Mouse (Mus musculus): ENCODE data around the gene Gnat2. TPM values are rescaled to one million over a fixed set of nuclear protein-coding genes. Genes with fewer than 3 reads are reported as not detected.

Gene Gnat2
- total and polyA plus RNA-seq, 2 experiments from 2014 or later, result 0.10 to 0.27 TPM

GRCm38 (mm10) chr3:108083904-108084407, 8.6 kb upstream of the Gnat2 start:
- ATAC-seq (no peak), DNase-seq (no peak)
- Histone ChIP-seq H3K4me2 (ENCODE audit: low read depth) (peak overlapping the region; percentile 100), H3K4me1 (ENCODE audit: insufficient read depth) (peaks cover 26% of the 10 kb centered on the region), H3K27me3 (ENCODE audit: insufficient read depth, low read length) (no peaks in the 10 kb centered on the region), H3K4me3 (ENCODE audit: low read depth, low read length) (0 out of 2 replicates have a peak overlapping the region, but pooled peaks have one; percentile 50), H3K9me3 (ENCODE audit: low read length) (no peaks in the 10 kb centered on the region), H3K9ac (no peak overlapping the region), H3K36me3 (ENCODE audit: insufficient read depth) (peaks cover 19% of the 10 kb centered on the region), H3K27ac (ENCODE audit: low read depth, low read length) (no peak overlapping the region)
- no peak for TF ChIP-seq CTCF (IDR thresholded peaks at IDR 0.05; ENCODE audit: low read depth)
- 79% methylated on average over 4 of the region's 4 CpGs for WGBS

GRCm38 (mm10) chr3:108084767-108085270, 7.8 kb upstream of the Gnat2 start:
- H3K4me3 ChIP-seq (ENCODE audit: low read depth, low read length), result peak overlapping the region; percentile 50
- no peak for DNase-seq
- peaks cover 26% of the 10 kb centered on the region for H3K4me1 ChIP-seq (ENCODE audit: insufficient read depth)
- peak overlapping the region; percentile 80 for H3K27ac ChIP-seq (ENCODE audit: low read depth, low read length)
- no peaks in the 10 kb centered on the region for H3K27me3 ChIP-seq (ENCODE audit: insufficient read depth, low read length)
- 10% methylated on average over 13 of the region's 13 CpGs for WGBS
- H3K4me2 ChIP-seq (ENCODE audit: low read depth), result peak overlapping the region; percentile 100
- H3K9ac ChIP-seq, result peak overlapping the region; percentile 75
- ATAC-seq, result peak; percentile 42
- peaks cover 10% of the 10 kb centered on the region for H3K36me3 ChIP-seq (ENCODE audit: insufficient read depth)
- no peak for TF ChIP-seq CTCF (IDR thresholded peaks at IDR 0.05; ENCODE audit: low read depth)
- H3K9me3 ChIP-seq (ENCODE audit: low read length), result no peaks in the 10 kb centered on the region

- Histone ChIP-seq H3K4me2 (ENCODE audit: low read depth) (peak overlapping the region; percentile 100), H3K27ac (ENCODE audit: low read depth, low read length) (peak overlapping the region; percentile 80), H3K36me3 (ENCODE audit: insufficient read depth) (peaks cover 5% of the 10 kb centered on the region; the same call in 1 of the 2 replicates), H3K4me1 (ENCODE audit: insufficient read depth) (peaks cover 26% of the 10 kb centered on the region), H3K4me3 (ENCODE audit: low read depth, low read length) (peak overlapping the region; percentile 50), H3K9me3 (ENCODE audit: low read length) (no peaks in the 10 kb centered on the region), H3K27me3 (ENCODE audit: insufficient read depth, low read length) (no peaks in the 10 kb centered on the region), H3K9ac (peak overlapping the region; percentile 75)
- TF ChIP-seq CTCF (IDR thresholded peaks at IDR 0.05; ENCODE audit: low read depth), result peak; percentile 60
- ATAC-seq (peak; percentile 94), DNase-seq (peak; percentile 89)
- 10% methylated on average over 14 of the region's 14 CpGs for WGBS
Observed at GRCm38 (mm10) chr3:108085281-108085720, 7.3 kb upstream of the Gnat2 start.

GRCm38 (mm10) chr3:108085721-108086469, 6.7 kb upstream of the Gnat2 start:
- peak overlapping the region; percentile 100 for H3K4me2 ChIP-seq (ENCODE audit: low read depth)
- H3K4me1 ChIP-seq (ENCODE audit: insufficient read depth), result peaks cover 26% of the 10 kb centered on the region
- peak overlapping the region; percentile 50 for H3K4me3 ChIP-seq (ENCODE audit: low read depth, low read length)
- peak overlapping the region; percentile 75 for H3K9ac ChIP-seq
- H3K9me3 ChIP-seq (ENCODE audit: low read length), result no peaks in the 10 kb centered on the region
- TF ChIP-seq CTCF (IDR thresholded peaks at IDR 0.05; ENCODE audit: low read depth), result no peak
- H3K27ac ChIP-seq (ENCODE audit: low read depth, low read length), result peak overlapping the region; percentile 80
- DNase-seq (no peak), ATAC-seq (peak; percentile 46)
- H3K36me3 ChIP-seq (ENCODE audit: insufficient read depth), result peaks cover under 1% of the 10 kb centered on the region; the same call in 1 of the 2 replicates
- H3K27me3 ChIP-seq (ENCODE audit: insufficient read depth, low read length), result no peaks in the 10 kb centered on the region
- 2% methylated on average over 31 of the region's 31 CpGs for WGBS

GRCm38 (mm10) chr3:108086470-108086979, 6.1 kb upstream of the Gnat2 start, which contains the start of gene Ampd2:
Gene Ampd2 (minus strand): TSS chr3:108086651.
- ATAC-seq (no peak), DNase-seq (no peak)
- H3K9ac ChIP-seq, result peak within 1 kb of the TSS; percentile 75
- H3K4me3 ChIP-seq (ENCODE audit: low read depth, low read length), result peak within 1 kb of the TSS; percentile 50
- 4% methylated on average over 29 of the region's 29 CpGs for WGBS
- no peaks in the 10 kb centered on the region for H3K27me3 ChIP-seq (ENCODE audit: insufficient read depth, low read length)
- H3K9me3 ChIP-seq (ENCODE audit: low read length), result no peaks in the 10 kb centered on the region
- TF ChIP-seq CTCF (IDR thresholded peaks at IDR 0.05; ENCODE audit: low read depth), result no peak
- peaks cover 26% of the 10 kb centered on the region for H3K4me1 ChIP-seq (ENCODE audit: insufficient read depth)
- H3K4me2 ChIP-seq (ENCODE audit: low read depth), result peak within 1 kb of the TSS; percentile 100
- peak within 1 kb of the TSS; percentile 80 for H3K27ac ChIP-seq (ENCODE audit: low read depth, low read length)
- no peaks in the 10 kb centered on the region for H3K36me3 ChIP-seq (ENCODE audit: insufficient read depth)

GRCm38 (mm10) chr3:108087329-108087728, 5.3 kb upstream of the Gnat2 start:
- ATAC-seq (no peak), DNase-seq (no peak)
- Histone ChIP-seq H3K27me3 (ENCODE audit: insufficient read depth, low read length) (no peaks in the 10 kb centered on the region), H3K4me2 (ENCODE audit: low read depth) (no peak overlapping the region), H3K27ac (ENCODE audit: low read depth, low read length) (no peak overlapping the region), H3K9ac (no peak overlapping the region), H3K36me3 (ENCODE audit: insufficient read depth) (no peaks in the 10 kb centered on the region), H3K9me3 (ENCODE audit: low read length) (no peaks in the 10 kb centered on the region), H3K4me3 (ENCODE audit: low read depth, low read length) (no peak overlapping the region), H3K4me1 (ENCODE audit: insufficient read depth) (peaks cover 21% of the 10 kb centered on the region)
- TF ChIP-seq CTCF (IDR thresholded peaks at IDR 0.05; ENCODE audit: low read depth), result no peak
- WGBS, result 82% methylated on average over 3 of the region's 3 CpGs

Data from forebrain, postnatal 0 days (tissue).